Mouse (Mus musculus): Measurements from ENCODE around the gene Auts2. TPM values are rescaled to one million over a fixed set of nuclear protein-coding genes. Genes with fewer than 3 reads are reported as not detected.
A peak's percentile ranks its signal among the peaks of the same experiment; 100 is the strongest.

The Auts2 gene
- polyA plus RNA-seq, 1 experiment, result 8.7 TPM

DNA sequence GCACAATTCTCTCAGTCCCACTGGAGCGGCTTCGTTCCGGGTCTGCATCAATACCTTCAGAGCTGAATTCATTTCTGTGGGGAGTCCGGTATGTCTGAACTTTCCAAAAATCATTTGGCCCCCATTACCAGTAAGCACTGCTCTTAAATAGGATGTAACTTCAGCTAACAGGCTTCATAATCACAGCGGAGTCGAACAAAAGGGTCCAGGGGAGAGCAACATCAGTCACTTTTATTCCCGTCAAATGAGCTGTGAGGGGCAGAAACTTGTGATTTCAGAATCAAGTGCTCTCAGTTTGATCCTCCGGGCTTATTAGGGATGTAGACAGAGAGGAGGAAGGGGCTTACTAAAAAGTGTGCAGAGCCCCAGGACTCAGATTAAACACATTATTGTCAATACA lies 629.6 kb downstream of the Auts2 start:
- DNase-seq (ENCODE audit: low read depth), result no peak

DNA sequence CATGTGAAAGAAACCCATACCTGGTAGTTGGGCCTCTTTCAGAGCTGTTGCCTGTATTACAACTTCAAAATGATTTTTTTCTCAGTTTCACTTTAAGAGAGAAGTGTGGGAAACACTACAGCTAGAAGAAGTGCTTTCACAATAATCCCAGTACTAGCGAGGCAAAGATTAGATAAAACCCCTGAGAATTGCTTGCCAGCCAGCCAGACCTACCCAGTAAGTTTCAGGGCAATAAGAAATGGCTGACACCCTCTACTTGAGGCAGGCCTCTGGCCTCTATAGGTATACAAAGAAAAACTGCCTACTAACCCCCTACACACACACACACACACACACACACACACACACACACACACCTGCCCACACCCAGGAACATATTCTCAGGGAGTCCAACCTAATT lies 630.2 kb downstream of the Auts2 start:
- DNase-seq (ENCODE audit: low read depth), result no peak

DNA sequence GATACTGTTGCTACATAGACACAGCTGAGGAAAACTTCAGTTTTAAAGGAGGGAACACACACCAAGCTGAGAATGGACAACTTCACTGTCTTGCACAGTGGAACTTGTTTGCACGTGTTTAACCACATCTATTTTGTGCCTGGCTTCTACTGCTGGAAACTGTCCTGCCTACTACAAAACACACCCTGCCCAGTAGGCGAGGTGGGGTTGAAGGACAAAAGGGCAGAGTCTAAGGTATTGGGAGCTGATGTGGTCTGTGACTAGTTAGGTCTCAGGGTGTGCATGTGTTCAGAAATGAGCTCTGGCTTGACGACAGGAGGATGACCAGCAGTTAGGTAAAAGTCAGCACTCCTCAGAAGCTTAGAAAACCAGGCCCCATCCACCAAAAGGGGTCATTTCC lies 636.8 kb downstream of the Auts2 start:
- DNase-seq (ENCODE audit: low read depth), result no peak

DNA sequence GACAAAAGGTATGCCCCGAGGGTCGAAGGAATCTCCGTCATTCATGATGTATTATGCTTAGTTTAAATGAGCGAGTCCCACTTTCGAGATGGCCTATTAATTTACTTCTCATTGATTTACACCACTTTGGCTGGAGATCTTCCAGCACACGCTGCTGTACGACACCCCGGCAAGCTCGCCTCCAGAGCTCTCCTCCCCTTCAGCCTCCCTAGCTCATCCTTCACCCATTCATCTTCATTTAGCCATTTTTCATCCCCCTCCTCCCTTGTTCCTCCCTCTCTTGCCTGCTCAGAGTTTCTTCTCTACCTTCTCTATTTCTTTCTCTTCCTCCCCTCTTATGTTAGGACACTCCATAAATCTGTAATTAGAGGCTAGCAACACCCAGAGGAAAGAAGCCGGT lies 638.7 kb downstream of the Auts2 start:
- DNase-seq (ENCODE audit: low read depth), result no peak

GRCm38 (mm10) chr5:131898048-131898638 lies 645.0 kb downstream of the Auts2 start:
- DNase-seq (ENCODE audit: low read depth), result peak; percentile 96

DNA sequence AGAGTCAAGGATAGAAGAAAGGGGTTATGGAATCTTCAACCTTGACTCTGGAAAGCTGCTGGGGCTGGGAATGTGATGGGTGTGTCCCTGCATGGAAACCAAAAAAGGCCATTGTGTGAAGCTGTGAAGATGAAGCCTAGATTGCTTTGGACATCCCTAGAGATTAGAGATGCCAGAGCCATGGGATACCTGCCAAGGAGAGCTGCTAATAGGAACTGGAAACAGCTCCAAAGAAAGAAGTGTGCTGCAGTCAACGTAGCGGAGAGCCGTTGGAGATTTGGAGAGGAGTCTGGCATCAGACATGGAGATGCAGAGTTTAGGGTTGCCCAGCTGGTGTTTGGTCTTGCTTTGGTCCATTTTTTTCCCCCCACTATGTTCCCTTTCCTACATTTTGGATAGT lies 656.5 kb downstream of the Auts2 start:
- DNase-seq (ENCODE audit: low read depth), result no peak

GRCm38 (mm10) chr5:131876569-131876968 lies 666.6 kb downstream of the Auts2 start:
- DNase-seq (ENCODE audit: low read depth), result peak; percentile 44

- DNase-seq (ENCODE audit: low read depth), result no peak
Measured at GRCm38 (mm10) chr5:131875976-131876375, 667.2 kb downstream of the Auts2 start.

- DNase-seq (ENCODE audit: low read depth), result no peak
Measured at GRCm38 (mm10) chr5:131873116-131873515, 670.0 kb downstream of the Auts2 start.

GRCm38 (mm10) chr5:131869711-131870499 lies 673.2 kb downstream of the Auts2 start:
- DNase-seq (ENCODE audit: low read depth), result no peak

DNA sequence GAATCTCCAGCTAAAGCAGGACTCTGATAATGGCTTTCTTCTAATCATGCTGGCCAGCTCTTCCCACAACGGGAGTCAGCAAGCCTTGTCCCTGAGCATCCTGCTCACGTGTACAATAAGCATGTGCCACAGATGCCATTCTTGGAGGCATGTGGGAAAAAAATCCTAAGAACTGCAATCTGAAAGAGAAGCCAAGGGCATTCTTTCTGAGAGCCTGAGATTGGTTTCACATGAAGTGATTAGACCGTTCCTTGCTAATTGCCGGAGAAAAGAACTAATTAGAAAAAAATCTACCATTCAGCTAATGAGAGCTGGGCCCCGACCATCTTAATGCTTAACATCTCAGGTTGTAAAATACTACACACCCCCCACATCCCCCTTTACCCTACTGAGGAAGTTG lies 677.9 kb downstream of the Auts2 start:
- DNase-seq (ENCODE audit: low read depth), result no peak

DNA sequence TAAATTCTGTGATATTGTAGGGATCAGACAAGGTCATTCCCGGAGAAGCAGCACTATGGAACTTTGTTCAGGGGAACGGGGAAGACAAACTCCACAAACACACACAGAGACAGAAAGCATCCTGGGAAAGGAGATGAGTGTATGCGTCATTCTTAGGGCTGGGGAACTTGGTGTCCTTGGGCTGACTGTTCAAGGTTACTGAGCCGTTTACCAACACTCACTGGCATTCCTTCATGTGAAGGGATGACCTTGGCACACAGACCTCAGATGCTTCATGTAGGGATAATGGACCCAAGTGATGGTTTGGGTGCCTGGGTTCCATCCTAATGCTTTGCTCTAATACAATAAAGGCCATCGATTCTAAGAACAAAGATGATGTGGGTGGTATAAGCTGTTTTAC lies 685.2 kb downstream of the Auts2 start:
- no peak for DNase-seq (ENCODE audit: low read depth)

DNA sequence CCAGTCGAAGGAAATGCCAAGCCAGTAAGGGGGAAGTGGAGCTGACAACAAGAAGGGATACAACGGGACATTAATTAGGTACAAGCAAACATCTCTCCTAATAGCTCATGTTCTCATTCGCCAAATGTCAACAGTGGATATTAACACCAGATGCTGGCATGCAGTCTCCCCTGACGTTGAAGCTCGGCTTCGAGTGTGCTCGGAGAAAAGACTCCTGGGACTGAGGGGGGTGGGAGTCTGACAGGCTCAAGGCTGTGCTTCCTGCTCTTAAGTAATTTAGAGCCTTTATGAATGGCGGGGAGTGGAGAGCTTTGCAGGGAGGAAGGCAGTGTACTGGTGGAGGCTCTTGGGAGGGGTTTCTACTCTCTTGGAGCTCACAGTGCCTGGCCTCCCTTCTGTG lies 687.8 kb downstream of the Auts2 start:
- DNase-seq (ENCODE audit: low read depth), result no peak

GRCm38 (mm10) chr5:131851597-131852453 lies 691.3 kb downstream of the Auts2 start:
- no peak for DNase-seq (ENCODE audit: low read depth)

DNA sequence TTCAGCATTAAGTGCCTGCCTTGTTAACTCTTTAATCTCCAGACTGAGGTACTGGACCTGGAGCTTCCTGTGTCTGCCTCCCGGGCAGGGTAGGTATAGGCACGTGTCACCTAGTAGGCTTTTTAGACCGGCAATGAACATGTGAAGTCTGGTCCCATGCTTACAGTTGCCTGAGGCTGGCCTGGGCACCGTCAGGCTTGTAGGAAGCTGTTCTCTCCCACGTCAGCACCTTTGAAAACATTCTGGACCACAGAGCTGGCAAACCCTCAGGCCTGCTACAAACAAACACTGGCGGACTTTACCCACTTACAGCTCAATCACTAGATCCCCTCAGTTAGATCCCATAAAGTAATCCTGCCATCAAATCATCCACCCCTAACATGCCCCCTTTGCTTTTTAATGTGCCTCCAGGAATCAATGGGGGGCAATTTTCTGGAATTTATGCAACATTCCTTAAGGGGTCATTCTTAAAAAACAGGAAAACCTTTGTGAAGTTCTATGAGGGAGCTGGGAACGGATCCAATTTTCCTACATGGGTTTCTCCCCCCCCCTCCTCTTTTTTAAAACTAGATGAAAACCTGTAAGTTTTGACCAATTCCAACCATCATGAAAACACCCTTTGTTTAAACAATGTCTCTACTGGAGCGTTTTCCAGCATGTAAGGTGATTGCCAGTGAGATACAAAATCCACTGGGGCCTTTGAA lies 692.4 kb downstream of the Auts2 start:
- no peak for DNase-seq (ENCODE audit: low read depth)

DNA sequence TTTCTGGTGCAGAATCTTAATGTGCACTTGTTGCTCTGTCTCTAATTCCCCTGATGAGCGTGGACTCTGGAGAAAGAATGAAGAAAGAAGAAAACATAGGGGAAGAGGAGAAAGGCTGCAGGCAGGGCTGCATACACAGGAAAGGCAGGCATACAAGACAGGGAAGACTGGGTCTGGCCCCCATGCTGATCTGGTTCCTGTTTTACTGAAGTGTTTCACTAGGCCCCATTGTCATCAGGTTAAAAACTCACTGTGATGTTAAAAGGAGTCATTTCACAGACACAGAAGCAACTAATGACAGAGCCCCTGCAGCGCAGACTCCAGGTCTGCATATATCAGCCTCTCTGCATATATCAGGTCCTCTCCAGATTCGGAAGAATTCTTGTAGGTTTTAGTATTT lies 693.5 kb downstream of the Auts2 start:
- no peak for DNase-seq (ENCODE audit: low read depth)

GRCm38 (mm10) chr5:131844519-131844800 lies 698.7 kb downstream of the Auts2 start:
- DNase-seq (ENCODE audit: low read depth), result no peak

- no peak for DNase-seq (ENCODE audit: low read depth)
Measured at GRCm38 (mm10) chr5:131843766-131844518, 699.2 kb downstream of the Auts2 start.

DNA sequence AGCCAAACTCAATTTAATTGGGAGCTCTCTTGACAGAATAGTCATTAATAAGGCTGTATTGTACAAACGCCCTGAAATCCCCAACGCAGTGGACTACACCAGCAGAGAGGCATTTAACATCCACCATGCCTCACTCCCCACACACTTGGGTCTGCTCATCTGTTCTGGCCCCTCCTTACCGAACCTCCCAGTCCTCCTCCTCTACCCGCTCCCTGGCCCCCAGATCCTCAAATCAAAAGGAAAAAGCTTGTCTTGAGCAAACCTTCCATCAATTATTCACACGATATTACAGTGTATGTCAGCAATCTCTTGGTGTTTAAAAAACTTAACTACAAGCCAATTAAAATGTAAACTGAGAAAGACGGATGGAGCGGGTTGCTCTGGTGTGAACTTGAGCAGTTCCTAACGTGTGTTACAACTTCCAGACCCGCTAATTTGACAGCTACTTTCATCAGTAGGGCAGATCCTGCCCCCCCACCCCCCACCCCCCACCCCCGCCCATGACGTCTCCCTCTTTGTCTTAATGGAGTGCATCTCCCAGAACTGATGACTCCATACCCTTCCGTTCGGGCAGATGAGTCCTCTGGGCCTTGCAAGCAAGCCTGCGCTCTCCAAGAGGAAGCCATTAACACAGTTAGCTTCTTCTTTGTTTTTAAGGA lies 703.4 kb downstream of the Auts2 start:
- no peak for DNase-seq (ENCODE audit: low read depth)

GRCm38 (mm10) chr5:131839023-131839422 lies 704.1 kb downstream of the Auts2 start:
- DNase-seq (ENCODE audit: low read depth), result no peak

GRCm38 (mm10) chr5:131838064-131838463 lies 705.1 kb downstream of the Auts2 start:
- DNase-seq (ENCODE audit: low read depth), result no peak
